Mouse (Mus musculus) limb, embryonic 14.5 days (tissue): ENCODE measurements around the gene Metap2. TPM values are rescaled to one million over a fixed set of nuclear protein-coding genes. Genes with fewer than 3 reads are reported as not detected.

Experiments used
- ATAC-seq: fragments of 200-750 bp; cut with Nextera tagmentation; 2 replicates; pipeline ENCODE4 v1.8.0; 2017; ENCODE audit warnings: low read depth, moderate number of reproducible peaks, moderate TSS enrichment; ENCODE audit not compliant: low FRiP score
- DNase-seq: peaks from one replicate; pipeline ENCODE4 v3.0.0-alpha.2; 2015; ENCODE audit warnings: low spot score
- H3K27ac ChIP-seq: fragments of 300-500 bp; sonication (generic); replicated peaks from 2 replicates; pipeline ENCODE4 v1.5.1; 2014; ENCODE audit warnings: low read depth, mild to moderate bottlenecking, low read length, moderate library complexity, mixed read lengths
- H3K27me3 ChIP-seq: fragments of 300-500 bp; sonication (generic); 2 replicates; pipeline ENCODE4 v1.6.1; 2014; ENCODE audit warnings: low read length, mixed read lengths; ENCODE audit not compliant: control insufficient read depth, insufficient read depth
- H3K36me3 ChIP-seq: fragments of 300-500 bp; sonication (generic); 2 replicates; pipeline ENCODE4 v1.6.1; 2014; ENCODE audit warnings: mild to moderate bottlenecking, low read length, moderate library complexity, mixed read lengths; ENCODE audit not compliant: control insufficient read depth, insufficient read depth
- H3K4me1 ChIP-seq: fragments of 300-500 bp; sonication (generic); 2 replicates; pipeline ENCODE4 v1.6.1; 2014; ENCODE audit warnings: antibody characterized with exemption, low read length, mixed read lengths; ENCODE audit not compliant: control insufficient read depth, insufficient read depth
- H3K4me2 ChIP-seq: fragments of 300-500 bp; sonication (generic); replicated peaks from 2 replicates; pipeline ENCODE4 v1.6.1; 2014; ENCODE audit warnings: low read depth, mild to moderate bottlenecking, low read length, moderate library complexity; ENCODE audit not compliant: severe bottlenecking
- H3K4me3 ChIP-seq: fragments of 300-500 bp; sonication (generic); replicated peaks from 2 replicates; pipeline ENCODE4 v1.5.1; 2014; ENCODE audit warnings: low read length
- H3K9ac ChIP-seq: fragments of 300-500 bp; sonication (generic); 2 replicates; pipeline ENCODE4 v1.6.1; 2014; ENCODE audit warnings: mild to moderate bottlenecking, low read depth, low read length, moderate library complexity; ENCODE audit not compliant: severe bottlenecking
- H3K9me3 ChIP-seq: fragments of 300-500 bp; sonication (generic); 2 replicates; pipeline ENCODE4 v1.6.1; 2016; ENCODE audit warnings: low read length; ENCODE audit not compliant: control insufficient read depth
- POLR2A ChIP-seq: fragments of 200-500 bp; IDR thresholded peaks from 2 replicates; pipeline ENCODE4 v1.8.0; 2012; ENCODE audit warnings: inconsistent platforms, mild to moderate bottlenecking, moderate library complexity, borderline replicate concordance; ENCODE audit not compliant: insufficient read depth, insufficient read length; ENCODE audit errors: extremely low read depth
- WGBS: fragments of 180-500 bp; shearing (Covaris S2); extraction: QIAGEN DNeasy Blood & Tissue Kit; methylation state at CpG from one replicate; pipeline ENCODE4 v1.1.7; 2014; 5-methylcytosine and 5-hydroxymethylcytosine counted together
- polyA plus RNA-seq, 2 experiments: library from polyadenylated mRNA; depleted of rRNA in 1 of 2; stranded (reverse) in 1 of 2; unstranded in 1 of 2; fragments of >200 nt; fragmentation: Nextera tagmentation in 1 of 2; extraction: Ambion mirVana in 1 of 2; gene quantifications; 2 replicates each; pipeline versions ENCODE4 v1.2.1 to v1.2.3; 2012 to 2014

Gene Metap2
- polyA plus RNA-seq, 2 experiments = 143 to 182 TPM

DNA sequence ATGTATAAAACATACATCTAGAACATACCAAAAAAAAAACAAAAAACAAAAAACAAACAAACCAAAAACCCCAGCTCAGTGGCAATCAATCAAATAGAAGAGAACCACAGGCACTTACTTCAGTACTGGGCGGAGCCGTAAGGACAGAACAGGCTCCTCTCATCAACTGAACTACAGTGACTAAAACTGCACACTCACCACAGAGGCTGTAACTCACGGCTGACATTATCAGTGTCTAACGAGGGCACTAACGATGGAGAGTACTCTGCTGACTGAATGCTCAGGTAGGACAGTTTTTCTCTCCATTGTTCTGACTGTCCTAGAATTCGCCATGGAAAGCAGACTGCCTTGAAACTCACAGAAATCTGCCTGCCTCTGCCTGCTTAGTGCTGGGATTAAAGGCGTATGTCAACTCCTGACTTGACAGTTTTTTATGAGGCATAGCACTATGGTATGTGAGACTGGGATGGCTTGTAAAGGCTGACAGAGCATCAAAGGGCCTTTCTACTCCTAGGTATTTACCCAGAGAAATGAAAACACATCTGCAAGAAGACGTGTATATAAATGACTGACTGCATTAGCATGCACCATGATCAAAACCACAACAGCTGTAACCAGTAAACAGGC lies 14.0 kb downstream of the Metap2 start:
- peaks cover 57% of the 10 kb centered on the region for H3K36me3 ChIP-seq
- no peak overlapping the region for H3K27ac ChIP-seq
- TF ChIP-seq POLR2A = no peak
- no peak overlapping the region for H3K4me3 ChIP-seq
- no peak overlapping the region for H3K4me2 ChIP-seq
- no peaks in the 10 kb centered on the region for H3K27me3 ChIP-seq
- H3K9me3 ChIP-seq = 0 out of 2 replicates have a peak, but pooled peaks cover 5% of the 10 kb centered on the region
- H3K4me1 ChIP-seq = 0 out of 2 replicates have a peak, but pooled peaks cover 1% of the 10 kb centered on the region
- DNase-seq (no peak), ATAC-seq (no peak)
- H3K9ac ChIP-seq = no peak overlapping the region
- 74% methylated on average over 8 of the region's 8 CpGs for WGBS

DNA sequence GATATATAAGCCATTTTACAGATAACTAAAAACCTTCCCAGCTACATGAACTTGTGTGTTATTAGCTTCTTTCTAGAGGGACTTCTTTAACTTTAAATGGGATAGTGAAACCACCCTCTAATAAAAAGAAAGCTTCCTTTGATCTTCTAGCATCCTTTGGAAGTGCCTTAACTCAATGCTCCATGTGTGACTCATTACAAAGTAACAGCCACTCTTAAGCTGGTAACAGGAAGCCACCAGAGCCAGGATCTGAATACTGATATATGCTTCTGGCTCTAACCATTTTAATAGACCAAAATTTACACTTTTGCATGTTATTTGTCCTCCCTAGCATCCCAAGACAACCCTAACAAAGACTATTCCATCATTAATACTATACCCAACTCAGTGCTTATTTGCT lies 15.0 kb downstream of the Metap2 start:
- Histone ChIP-seq H3K9ac (no peak overlapping the region), H3K27me3 (no peaks in the 10 kb centered on the region), H3K36me3 (peaks cover 58% of the 10 kb centered on the region), H3K4me2 (no peak overlapping the region), H3K4me3 (no peak overlapping the region), H3K4me1 (no peaks in the 10 kb centered on the region), H3K9me3 (0 out of 2 replicates have a peak, but pooled peaks cover 5% of the 10 kb centered on the region), H3K27ac (no peak overlapping the region)
- TF ChIP-seq POLR2A = no peak
- no peak for ATAC-seq
- DNase-seq = no peak

DNA sequence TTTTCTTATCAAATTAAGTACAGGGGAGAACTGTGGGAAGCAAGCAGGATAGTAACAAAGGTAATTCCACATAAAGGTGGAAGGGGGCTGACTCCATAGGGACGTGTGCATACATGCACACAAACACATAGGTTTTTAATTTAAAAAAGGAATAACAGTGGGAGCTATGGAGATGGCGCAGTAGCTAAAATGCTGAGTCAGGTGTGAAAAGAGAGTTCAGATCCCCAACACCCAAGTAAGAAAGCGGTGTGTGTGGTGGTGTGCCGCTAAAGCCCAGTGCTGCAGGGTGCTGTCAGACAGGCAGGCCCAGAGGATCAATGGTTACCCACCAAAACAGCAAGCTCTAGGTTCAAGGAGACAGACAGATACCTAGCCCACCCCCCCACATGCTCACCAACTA lies 18.2 kb downstream of the Metap2 start:
- no peak for TF ChIP-seq POLR2A
- H3K4me2 ChIP-seq = no peak overlapping the region
- no peak for ATAC-seq
- H3K4me3 ChIP-seq = no peak overlapping the region
- no peaks in the 10 kb centered on the region for H3K9me3 ChIP-seq
- H3K27ac ChIP-seq = no peak overlapping the region
- H3K4me1 ChIP-seq = no peaks in the 10 kb centered on the region
- peaks cover 41% of the 10 kb centered on the region for H3K36me3 ChIP-seq
- WGBS = 91% methylated on average over 4 of the region's 4 CpGs
- H3K27me3 ChIP-seq = no peaks in the 10 kb centered on the region
- DNase-seq = no peak
- H3K9ac ChIP-seq = no peak overlapping the region

DNA sequence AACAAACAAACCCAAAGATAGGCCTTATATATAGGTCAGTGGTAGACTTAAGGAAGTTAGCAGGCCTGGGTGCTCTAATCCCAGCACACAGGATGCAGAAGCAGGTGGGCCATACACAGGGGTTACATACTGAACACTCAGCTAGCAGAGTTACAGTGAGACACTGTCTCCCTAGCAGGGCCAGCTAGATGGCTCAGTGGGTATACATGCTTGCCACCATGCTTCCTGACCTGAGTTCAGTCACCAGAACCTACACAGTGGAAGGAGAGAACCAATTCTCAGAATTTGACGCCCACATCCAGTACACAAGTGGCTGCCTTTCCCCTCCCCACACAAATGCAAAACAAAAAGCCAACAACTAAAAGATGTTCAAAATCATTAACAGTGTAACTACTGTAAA lies 20.1 kb downstream of the Metap2 start:
- Histone ChIP-seq H3K27me3 (no peaks in the 10 kb centered on the region), H3K9ac (no peak overlapping the region), H3K4me2 (no peak overlapping the region), H3K4me3 (no peak overlapping the region), H3K27ac (no peak overlapping the region), H3K36me3 (peaks cover 44% of the 10 kb centered on the region), H3K9me3 (no peaks in the 10 kb centered on the region), H3K4me1 (no peaks in the 10 kb centered on the region)
- ATAC-seq (no peak), DNase-seq (no peak)
- WGBS = 100% methylated on average over 1 of the region's 1 CpGs
- no peak for TF ChIP-seq POLR2A

DNA sequence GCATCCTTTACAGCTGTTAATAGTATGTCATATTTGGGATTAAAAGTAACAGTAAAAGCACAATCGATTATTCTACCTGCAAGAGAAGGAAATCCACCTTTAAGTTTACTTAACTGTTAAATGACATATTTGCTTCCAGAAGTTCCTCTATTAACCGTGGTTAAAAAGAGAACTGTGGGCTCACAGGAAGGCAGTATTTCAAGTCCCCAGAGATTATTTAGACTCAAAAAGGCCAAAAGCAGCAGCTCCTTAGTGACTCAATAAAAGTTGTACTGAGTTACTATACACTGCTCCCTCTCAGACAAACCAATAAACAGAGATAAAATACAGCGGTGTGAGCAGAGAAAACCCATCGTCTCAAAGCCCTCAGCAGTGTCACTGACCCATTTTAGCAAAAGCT lies 28.0 kb downstream of the Metap2 start:
- H3K4me2 ChIP-seq = no peak overlapping the region
- 70% methylated on average over 4 of the region's 4 CpGs for WGBS
- H3K36me3 ChIP-seq = peaks cover 84% of the 10 kb centered on the region
- no peaks in the 10 kb centered on the region for H3K4me1 ChIP-seq
- H3K27ac ChIP-seq = no peak overlapping the region
- H3K27me3 ChIP-seq = no peaks in the 10 kb centered on the region
- H3K4me3 ChIP-seq = no peak overlapping the region
- no peak for DNase-seq
- no peaks in the 10 kb centered on the region for H3K9me3 ChIP-seq
- no peak overlapping the region for H3K9ac ChIP-seq
- no peak for TF ChIP-seq POLR2A
- no peak for ATAC-seq
